Mouse (Mus musculus): ENCODE measurements around the gene Gng4.

GRCm38 (mm10) chr13:13784420-13784936, 619 bp downstream of the Gng4 start:
- TF ChIP-seq CTCF (IDR thresholded peaks at IDR 0.05; ENCODE audit: borderline replicate concordance, insufficient read depth, low read length) (no peak), POLR2A (IDR thresholded peaks at IDR 0.05; ENCODE audit: low read depth, low read length) (no peak)

All from embryonic fibroblast, embryonic 13.5 days (primary cell).